Mouse (Mus musculus) heart, embryonic 12.5 days (tissue): ENCODE measurements around the gene Dennd6a. TPM values are rescaled to one million over a fixed set of nuclear protein-coding genes. Genes with fewer than 3 reads are reported as not detected.

Source experiments
- ATAC-seq: fragments of 200-750 bp; cut with Nextera tagmentation; 2 replicates; pipeline ENCODE4 v1.8.0; 2017; ENCODE audit warnings: moderate TSS enrichment, moderate library complexity; ENCODE audit not compliant: insufficient number of reproducible peaks, low FRiP score
- H3K27ac ChIP-seq: fragments of 300-500 bp; sonication (generic); 2 replicates; pipeline ENCODE4 v1.5.1; 2016; ENCODE audit warnings: mild to moderate bottlenecking, moderate library complexity; ENCODE audit not compliant: poor library complexity, severe bottlenecking
- H3K27me3 ChIP-seq: fragments of 300-500 bp; sonication (generic); replicated peaks from 2 replicates; pipeline ENCODE4 v1.6.1; 2016; ENCODE audit warnings: mild to moderate bottlenecking, moderate library complexity
- H3K36me3 ChIP-seq: fragments of 300-500 bp; sonication (generic); 2 replicates; pipeline ENCODE4 v1.6.1; 2016; ENCODE audit warnings: mild to moderate bottlenecking, moderate library complexity
- H3K4me1 ChIP-seq: fragments of 300-500 bp; sonication (generic); replicated peaks from 2 replicates; pipeline ENCODE4 v1.6.1; 2016; ENCODE audit warnings: mild to moderate bottlenecking
- H3K4me2 ChIP-seq: fragments of 300-500 bp; sonication (generic); 2 replicates; pipeline ENCODE4 v1.6.1; 2016; ENCODE audit warnings: mild to moderate bottlenecking, moderate library complexity
- H3K4me3 ChIP-seq: fragments of 300-500 bp; sonication (generic); 2 replicates; pipeline ENCODE4 v1.5.1; 2016; ENCODE audit warnings: mild to moderate bottlenecking
- H3K9ac ChIP-seq: fragments of 300-500 bp; sonication (generic); 2 replicates; pipeline ENCODE4 v1.6.1; 2016; ENCODE audit warnings: mild to moderate bottlenecking, moderate library complexity
- H3K9me3 ChIP-seq: fragments of 300-500 bp; sonication (generic); replicated peaks from 2 replicates; pipeline ENCODE4 v1.6.1; 2016; ENCODE audit warnings: mild to moderate bottlenecking, moderate library complexity
- WGBS: fragments of 180-500 bp; shearing (Covaris S2); methylation state at CpG from one replicate; pipeline ENCODE4 v1.1.7; 2016; 5-methylcytosine and 5-hydroxymethylcytosine counted together
- polyA plus RNA-seq: library from polyadenylated mRNA; unstranded; fragments of >200 nt; fragmentation: Nextera tagmentation; extraction: Ambion mirVana; gene quantifications from 2 replicates; pipeline ENCODE4 v1.2.1, GENCODE M21; 2016

Dennd6a gene
- polyA plus RNA-seq, 1 experiment from 2014 or later, result 27.5 TPM

DNA sequence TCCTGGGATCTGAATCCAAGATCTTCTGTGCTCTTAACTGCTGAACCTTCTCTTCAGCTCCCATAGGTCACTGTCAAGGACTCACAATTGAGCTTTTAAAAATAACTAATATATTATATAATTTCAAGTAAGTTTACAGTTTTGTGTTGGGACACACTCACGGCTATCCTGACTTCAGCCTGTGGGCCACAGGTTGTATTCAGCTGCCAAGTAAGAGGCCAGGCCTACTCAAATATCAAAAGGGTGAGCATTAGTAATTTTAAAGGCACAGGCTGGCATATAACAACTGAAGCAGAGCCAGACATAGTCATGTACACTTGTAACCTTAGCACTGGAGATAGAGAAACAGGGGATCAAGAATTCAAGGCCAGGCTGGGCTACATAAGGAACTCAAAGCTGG lies 33.1 kb upstream of the Dennd6a start:
- no peak for ATAC-seq
- H3K27me3 ChIP-seq, result 0 out of 2 replicates have a peak, but pooled peaks cover 5% of the 10 kb centered on the region
- no peak overlapping the region for H3K9ac ChIP-seq

DNA sequence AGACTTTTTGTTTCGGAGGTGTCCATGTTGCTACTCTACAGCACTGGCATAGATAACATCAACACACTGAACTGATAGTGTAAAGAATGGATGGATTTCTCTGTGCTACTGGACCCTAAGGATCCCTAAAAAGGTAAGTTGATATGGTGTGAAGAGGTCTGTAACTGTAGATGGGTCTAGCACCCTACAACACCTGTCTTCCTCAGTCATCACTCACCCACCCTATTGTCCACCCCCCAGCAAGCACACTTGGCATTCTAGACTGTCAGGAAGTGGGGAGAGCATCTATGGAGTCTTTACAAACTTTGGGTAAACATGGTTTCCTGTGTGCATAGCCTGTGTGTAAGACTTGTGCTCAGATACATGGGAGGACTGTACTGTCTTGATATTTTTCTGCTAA lies 31.5 kb upstream of the Dennd6a start:
- Histone ChIP-seq H3K27ac (no peak overlapping the region), H3K9me3 (no peaks in the 10 kb centered on the region), H3K4me3 (no peak overlapping the region), H3K27me3 (0 out of 2 replicates have a peak, but pooled peaks cover 5% of the 10 kb centered on the region), H3K9ac (no peak overlapping the region), H3K4me1 (no peaks in the 10 kb centered on the region), H3K4me2 (no peak overlapping the region), H3K36me3 (no peaks in the 10 kb centered on the region)
- WGBS, result 84% methylated on average over 1 of the region's 1 CpGs
- ATAC-seq, result no peak

More for the DNA sequence above, 33.1 kb upstream of the Dennd6a start:
- WGBS, result 71% methylated on average over 1 of the region's 1 CpGs
- no peaks in the 10 kb centered on the region for H3K9me3 ChIP-seq
- H3K36me3 ChIP-seq, result no peaks in the 10 kb centered on the region
- H3K4me2 ChIP-seq, result no peak overlapping the region
- no peaks in the 10 kb centered on the region for H3K4me1 ChIP-seq
- no peak overlapping the region for H3K27ac ChIP-seq
- H3K4me3 ChIP-seq, result no peak overlapping the region

GRCm38 (mm10) chr14:26547516-26548488 lies 25.9 kb upstream of the Dennd6a start:
- no peak for ATAC-seq
- Histone ChIP-seq H3K9me3 (no peaks in the 10 kb centered on the region), H3K4me3 (no peak overlapping the region), H3K36me3 (no peaks in the 10 kb centered on the region), H3K27ac (no peak overlapping the region), H3K4me2 (no peak overlapping the region), H3K4me1 (no peaks in the 10 kb centered on the region), H3K9ac (no peak overlapping the region), H3K27me3 (no peaks in the 10 kb centered on the region)
- WGBS, result 74% methylated on average over 10 of the region's 10 CpGs

DNA sequence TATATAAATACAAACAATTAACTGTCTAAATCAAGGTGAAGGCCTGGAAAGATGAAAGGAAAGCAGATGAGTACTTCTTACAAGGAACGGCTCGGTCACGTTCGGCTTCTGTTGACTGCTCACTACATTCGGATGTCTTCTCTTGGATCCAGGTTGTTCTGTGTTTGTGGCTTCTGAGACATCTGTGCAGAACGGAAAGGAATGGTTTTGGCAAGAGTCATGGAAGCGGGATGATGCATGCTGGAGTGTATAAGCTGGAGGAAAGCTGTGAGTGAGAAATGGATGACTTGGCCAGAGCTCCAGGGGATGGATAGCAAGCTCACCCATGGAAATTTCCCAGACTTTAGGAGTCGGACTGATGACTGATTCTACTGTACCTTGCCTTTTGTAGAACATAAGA lies 22.9 kb upstream of the Dennd6a start:
- H3K27me3 ChIP-seq, result no peaks in the 10 kb centered on the region
- H3K9me3 ChIP-seq, result no peaks in the 10 kb centered on the region
- no peak overlapping the region for H3K9ac ChIP-seq
- H3K36me3 ChIP-seq, result no peaks in the 10 kb centered on the region
- WGBS, result 87% methylated on average over 8 of the region's 8 CpGs
- no peak overlapping the region for H3K4me3 ChIP-seq
- no peak overlapping the region for H3K27ac ChIP-seq
- no peaks in the 10 kb centered on the region for H3K4me1 ChIP-seq
- H3K4me2 ChIP-seq, result no peak overlapping the region
- no peak for ATAC-seq

DNA sequence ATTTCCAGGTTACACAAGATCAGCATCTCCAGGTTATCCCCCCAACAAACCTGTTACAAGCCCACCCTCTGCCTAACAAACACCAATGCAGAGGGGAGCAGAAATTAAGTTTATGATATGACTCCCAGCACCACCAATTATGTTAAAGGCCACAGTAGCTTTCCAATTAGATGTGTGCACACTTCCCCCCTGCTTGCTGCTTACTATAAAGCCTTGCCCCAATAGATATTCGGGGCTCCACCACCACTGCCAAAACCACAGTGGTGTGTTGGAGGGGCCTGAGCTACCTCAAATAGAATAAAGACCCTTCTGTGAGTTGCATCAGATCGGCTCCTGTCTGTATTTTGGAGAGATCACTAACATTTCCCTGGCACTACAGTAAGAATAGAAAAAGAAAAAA lies 21.2 kb upstream of the Dennd6a start:
- Histone ChIP-seq H3K4me3 (no peak overlapping the region), H3K9ac (no peak overlapping the region), H3K27me3 (no peaks in the 10 kb centered on the region), H3K4me1 (no peaks in the 10 kb centered on the region), H3K4me2 (no peak overlapping the region), H3K9me3 (no peaks in the 10 kb centered on the region), H3K27ac (no peak overlapping the region), H3K36me3 (no peaks in the 10 kb centered on the region)
- no peak for ATAC-seq
- 83% methylated on average over 2 of the region's 2 CpGs for WGBS

- WGBS, result 74% methylated on average over 3 of the region's 3 CpGs
- no peak for ATAC-seq
- no peak overlapping the region for H3K9ac ChIP-seq
Observed at GRCm38 (mm10) chr14:26552853-26553252, 20.8 kb upstream of the Dennd6a start.

GRCm38 (mm10) chr14:26557581-26557980 lies 16.1 kb upstream of the Dennd6a start:
- no peaks in the 10 kb centered on the region for H3K4me1 ChIP-seq
- H3K36me3 ChIP-seq, result no peaks in the 10 kb centered on the region
- no peaks in the 10 kb centered on the region for H3K27me3 ChIP-seq
- peaks cover 7% of the 10 kb centered on the region; the same call in 1 of the 2 replicates for H3K9me3 ChIP-seq
- 52% methylated on average over 1 of the region's 1 CpGs for WGBS
- no peak overlapping the region for H3K27ac ChIP-seq
- H3K9ac ChIP-seq, result no peak overlapping the region
- no peak overlapping the region for H3K4me2 ChIP-seq
- no peak for ATAC-seq
- H3K4me3 ChIP-seq, result no peak overlapping the region

More at GRCm38 (mm10) chr14:26552853-26553252, 20.8 kb upstream of the Dennd6a start:
- Histone ChIP-seq H3K27me3 (no peaks in the 10 kb centered on the region), H3K4me1 (no peaks in the 10 kb centered on the region), H3K36me3 (no peaks in the 10 kb centered on the region), H3K4me2 (no peak overlapping the region), H3K9me3 (no peaks in the 10 kb centered on the region), H3K4me3 (no peak overlapping the region), H3K27ac (no peak overlapping the region)

DNA sequence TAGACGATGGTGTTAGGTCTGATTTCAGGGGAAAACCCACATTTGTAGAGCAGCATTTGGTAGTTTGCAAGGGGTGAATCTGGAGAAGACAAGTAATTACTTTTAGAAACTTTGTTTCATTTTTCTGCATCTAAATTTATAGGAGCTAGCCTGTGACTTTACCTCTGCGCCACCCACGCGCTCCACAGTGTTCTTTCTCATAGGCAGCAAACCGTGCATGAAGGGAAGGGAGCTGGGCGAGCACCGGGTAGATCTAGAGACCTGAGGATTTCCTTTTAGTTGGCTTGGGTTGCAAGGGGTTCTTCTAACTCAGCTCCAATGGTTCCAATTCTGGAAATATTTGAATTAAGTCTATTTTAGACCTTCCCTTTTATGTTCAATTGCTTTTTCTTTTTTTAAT lies 15.1 kb upstream of the Dennd6a start:
- no peak overlapping the region for H3K9ac ChIP-seq
- H3K4me1 ChIP-seq, result no peaks in the 10 kb centered on the region
- no peaks in the 10 kb centered on the region for H3K27me3 ChIP-seq
- ATAC-seq, result no peak
- no peak overlapping the region for H3K27ac ChIP-seq
- no peak overlapping the region for H3K4me2 ChIP-seq
- peaks cover 7% of the 10 kb centered on the region; the same call in 1 of the 2 replicates for H3K9me3 ChIP-seq
- 86% methylated on average over 7 of the region's 7 CpGs for whole genome bisulfite sequencing
- H3K36me3 ChIP-seq, result no peaks in the 10 kb centered on the region
- no peak overlapping the region for H3K4me3 ChIP-seq

GRCm38 (mm10) chr14:26562247-26562646 lies 11.4 kb upstream of the Dennd6a start:
- no peaks in the 10 kb centered on the region for H3K4me1 ChIP-seq
- H3K4me2 ChIP-seq, result no peak overlapping the region
- WGBS, result 79% methylated on average over 2 of the region's 2 CpGs
- no peaks in the 10 kb centered on the region for H3K27me3 ChIP-seq
- no peaks in the 10 kb centered on the region for H3K36me3 ChIP-seq
- no peak overlapping the region for H3K4me3 ChIP-seq
- H3K9ac ChIP-seq, result no peak overlapping the region
- no peak for ATAC-seq
- H3K27ac ChIP-seq, result no peak overlapping the region
- H3K9me3 ChIP-seq, result peaks cover 7% of the 10 kb centered on the region; the same call in 1 of the 2 replicates

DNA sequence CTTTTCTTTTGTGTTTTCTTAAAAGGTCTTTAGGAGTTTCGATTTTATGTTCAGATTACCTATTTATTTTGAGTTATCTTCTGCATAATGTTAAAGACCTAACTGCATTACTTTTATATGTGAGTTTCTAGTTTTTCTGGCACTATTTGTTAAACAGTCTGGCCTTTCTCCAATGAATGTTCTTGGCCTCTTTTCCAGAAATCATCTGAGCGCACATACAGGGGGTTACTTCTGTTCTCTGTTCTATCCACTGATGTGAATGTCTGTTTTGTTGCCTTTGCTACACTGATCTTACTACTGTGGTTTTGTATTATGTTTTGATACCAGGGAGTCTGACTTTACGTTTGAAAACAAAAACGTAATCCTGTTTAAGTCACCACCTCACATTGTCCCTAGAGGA lies 3.8 kb upstream of the Dennd6a start:
- H3K4me3 ChIP-seq, result no peak overlapping the region
- peaks cover 6% of the 10 kb centered on the region; the same call in 1 of the 2 replicates for H3K4me1 ChIP-seq
- no peaks in the 10 kb centered on the region for H3K27me3 ChIP-seq
- no peak overlapping the region for H3K4me2 ChIP-seq
- no peaks in the 10 kb centered on the region for H3K9me3 ChIP-seq
- ATAC-seq, result no peak
- H3K36me3 ChIP-seq, result no peaks in the 10 kb centered on the region
- H3K9ac ChIP-seq, result no peak overlapping the region
- 83% methylated on average over 4 of the region's 4 CpGs for WGBS
- H3K27ac ChIP-seq, result no peak overlapping the region

GRCm38 (mm10) chr14:26571951-26572675 lies 1.5 kb upstream of the Dennd6a start:
- H3K27me3 ChIP-seq, result no peaks in the 10 kb centered on the region
- no peak for ATAC-seq
- H3K9me3 ChIP-seq, result no peaks in the 10 kb centered on the region
- H3K4me1 ChIP-seq, result peaks cover 6% of the 10 kb centered on the region; the same call in 1 of the 2 replicates
- no peak overlapping the region for H3K4me3 ChIP-seq
- 42% methylated on average over 4 of the region's 4 CpGs for WGBS
- H3K36me3 ChIP-seq, result no peaks in the 10 kb centered on the region
- H3K27ac ChIP-seq, result no peak overlapping the region
- no peak overlapping the region for H3K4me2 ChIP-seq
- no peak overlapping the region for H3K9ac ChIP-seq
